Mouse (Mus musculus): ENCODE measurements around the gene Zbed6. TPM values are rescaled to one million over a fixed set of nuclear protein-coding genes. Genes with fewer than 3 reads are reported as not detected.
"Not testable (repeated sequence)": the region's sequence is repeated elsewhere in the genome, so short reads cannot be mapped to it uniquely, and the experiment has no call there.

The Zbed6 gene
- 16.6 and 18.0 TPM in 2 replicates for total RNA-seq (2021)
- long read RNA-seq, full-length matches to known transcripts, result 1 of 1 reads
- long read RNA-seq, partial matches to known transcripts, result 0 of 1 reads
- long read RNA-seq, other reads (novel, unspliced or antisense), result 0 of 1 reads

DNA sequence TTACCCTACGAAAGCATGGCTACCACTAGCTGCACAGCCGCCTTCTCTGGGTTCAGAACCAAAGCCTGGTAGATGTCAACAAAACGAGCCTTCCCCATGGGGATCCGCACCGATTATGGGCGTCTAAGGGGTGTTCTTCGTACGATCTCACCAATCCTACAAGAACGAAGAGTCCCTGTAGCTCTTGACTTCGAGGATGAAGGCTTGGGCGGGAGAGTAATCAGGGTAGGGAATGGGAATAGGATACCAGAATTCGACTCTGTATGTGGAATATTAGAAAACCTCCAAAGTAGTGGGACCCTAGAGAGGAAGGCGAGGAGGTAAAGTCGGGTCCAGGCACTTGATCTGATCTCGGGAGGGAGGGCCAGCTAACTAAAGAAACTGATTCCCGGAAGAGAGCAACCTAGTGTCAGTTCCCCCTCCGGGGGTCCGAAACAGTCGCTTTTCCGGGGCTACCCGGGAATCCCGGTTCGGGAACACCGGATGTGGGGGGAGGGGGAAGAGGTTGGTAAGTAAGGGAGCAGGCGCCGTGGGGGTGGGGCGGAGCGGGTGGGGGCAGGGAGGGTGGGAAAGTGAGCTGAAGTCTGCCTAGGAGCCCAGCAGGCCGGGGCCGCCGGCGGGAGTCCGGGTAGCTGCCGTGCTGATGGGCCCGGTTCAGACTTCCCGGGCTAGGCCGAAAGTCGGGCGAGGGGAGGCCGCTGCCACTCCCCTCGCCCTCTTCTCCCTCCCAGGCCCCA lies at the start of gene Zbed6:
Zbed6 (minus strand) TSS at position 420 of the 737 bp plus-strand sequence.
- peak; percentile 73 for DNase-seq

DNA sequence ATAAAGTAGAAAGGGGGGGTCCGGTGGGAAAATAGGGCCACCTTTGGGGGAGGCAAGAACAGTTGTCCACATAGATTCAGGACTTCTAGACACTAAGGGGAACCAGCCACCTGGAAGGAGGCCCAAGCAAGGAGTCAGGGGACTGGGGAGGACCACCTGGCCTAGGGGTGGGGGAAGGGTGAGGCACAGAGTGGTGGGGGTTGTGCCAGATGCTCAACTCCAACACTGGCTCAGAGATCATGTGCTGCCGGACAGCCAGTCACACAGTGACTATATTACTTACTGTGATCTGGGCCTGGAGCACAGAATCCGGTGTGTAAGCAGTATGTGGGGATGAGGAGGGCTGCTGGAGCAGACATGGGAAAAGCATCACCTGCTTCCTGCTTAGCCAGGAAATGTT lies 48.6 kb upstream of the Zbed6 start:
- no peak for DNase-seq

DNA sequence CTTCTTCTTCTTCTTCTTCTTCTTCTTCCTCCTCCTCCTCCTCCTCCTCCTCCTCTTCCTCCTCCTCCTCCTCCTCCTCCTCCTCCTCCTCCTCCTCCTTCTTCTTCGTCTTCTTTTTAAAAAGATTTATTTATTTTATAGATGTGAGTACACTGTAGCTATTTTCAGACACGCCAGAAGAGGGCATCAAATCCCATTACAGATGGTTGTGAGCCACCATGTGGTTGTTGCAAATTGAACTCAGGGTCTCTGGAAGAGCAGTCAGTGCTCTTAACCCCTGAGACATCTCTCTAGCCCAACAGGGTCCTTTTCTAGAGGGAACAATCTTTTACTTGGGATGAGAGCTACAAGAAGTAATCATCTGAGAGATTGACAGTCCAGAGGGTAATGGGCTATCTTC lies 41.1 kb upstream of the Zbed6 start:
- not testable (repeated sequence) for DNase-seq

GRCm38 (mm10) chr1:133697935-133698620 lies 37.4 kb upstream of the Zbed6 start:
- DNase-seq, result no peak

DNA sequence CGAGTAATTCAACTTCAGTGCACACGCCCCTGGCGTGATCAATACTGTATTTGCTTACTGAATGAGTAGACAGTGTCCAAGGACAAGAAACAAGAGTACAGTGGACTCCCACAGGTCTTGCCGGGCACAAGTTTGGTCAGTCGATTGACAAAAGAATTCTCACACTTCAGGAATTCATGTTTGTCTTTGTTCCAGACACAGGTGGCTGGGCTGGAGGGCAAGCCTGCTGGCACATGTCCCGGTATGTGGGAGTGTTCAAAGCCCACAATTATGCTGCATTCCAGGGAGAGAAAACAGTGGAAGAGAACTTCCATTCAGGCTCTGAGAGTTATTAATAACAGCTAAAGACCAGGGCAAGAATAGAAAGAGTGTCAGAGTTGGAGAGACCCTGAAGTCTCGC lies 35.2 kb upstream of the Zbed6 start:
- peak; percentile 15 for DNase-seq

DNA sequence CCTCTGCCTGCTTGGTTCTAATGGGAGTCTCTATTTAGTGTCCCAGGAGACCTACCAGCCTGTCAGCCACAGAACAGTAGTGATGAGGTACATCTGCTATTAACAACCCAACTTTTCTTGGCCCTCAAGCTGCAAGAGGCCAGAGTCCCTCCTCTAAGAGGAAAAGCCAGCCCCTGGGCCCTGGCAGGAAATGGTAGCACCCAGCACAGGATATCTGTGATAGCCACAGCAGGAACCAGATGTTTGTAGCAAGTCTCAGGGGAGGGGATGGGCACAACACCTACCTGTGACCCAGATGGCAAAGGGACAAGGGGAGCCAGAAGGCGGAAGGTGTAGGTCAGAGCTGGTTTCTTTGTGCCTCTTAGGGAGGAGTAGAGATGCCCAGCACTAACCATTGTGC lies 34.2 kb upstream of the Zbed6 start:
- no peak for DNase-seq

DNA sequence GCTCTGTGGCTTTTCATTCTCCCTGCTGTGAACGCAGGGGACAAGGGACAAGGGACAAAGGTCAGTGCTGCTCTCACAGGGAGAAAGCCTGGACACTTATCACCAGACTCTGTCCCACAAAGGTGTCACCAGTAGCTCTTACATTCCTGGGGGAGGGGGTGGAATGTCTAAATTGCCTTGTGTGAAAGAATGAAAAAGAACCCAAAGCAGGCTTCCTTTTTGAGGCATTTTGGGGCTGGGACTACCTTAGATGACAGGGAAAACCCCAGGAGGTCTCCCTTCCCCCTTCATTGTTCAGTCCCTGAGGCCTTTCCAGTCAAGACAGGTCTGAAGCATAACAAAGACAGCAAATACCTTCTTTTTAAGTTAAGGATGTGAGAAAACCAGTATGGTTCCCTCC lies 33.6 kb upstream of the Zbed6 start:
- DNase-seq, result no peak

- no peak for DNase-seq
These were observed 32.9 kb upstream of the Zbed6 start for GRCm38 (mm10) chr1:133693536-133694114.

DNA sequence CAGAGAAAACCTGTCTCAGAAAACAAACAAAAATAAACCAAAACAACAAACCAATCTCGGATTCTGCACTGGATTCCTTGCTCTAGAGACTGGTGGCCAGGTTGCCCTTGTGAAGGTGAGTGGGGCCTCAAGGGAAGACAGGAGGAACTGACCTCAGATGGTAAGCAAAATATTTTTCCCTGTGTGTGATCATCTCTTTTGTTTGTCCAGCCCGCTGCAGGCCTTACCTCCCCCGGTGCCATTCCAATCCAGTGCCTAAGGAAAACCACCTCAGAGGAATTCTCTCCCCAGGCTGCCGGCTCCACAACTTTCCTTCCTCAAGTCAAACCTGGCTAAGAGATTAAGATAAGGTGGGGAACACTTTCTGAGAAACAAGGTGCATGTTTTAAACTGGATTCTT lies 31.5 kb upstream of the Zbed6 start:
- no peak for DNase-seq

DNA sequence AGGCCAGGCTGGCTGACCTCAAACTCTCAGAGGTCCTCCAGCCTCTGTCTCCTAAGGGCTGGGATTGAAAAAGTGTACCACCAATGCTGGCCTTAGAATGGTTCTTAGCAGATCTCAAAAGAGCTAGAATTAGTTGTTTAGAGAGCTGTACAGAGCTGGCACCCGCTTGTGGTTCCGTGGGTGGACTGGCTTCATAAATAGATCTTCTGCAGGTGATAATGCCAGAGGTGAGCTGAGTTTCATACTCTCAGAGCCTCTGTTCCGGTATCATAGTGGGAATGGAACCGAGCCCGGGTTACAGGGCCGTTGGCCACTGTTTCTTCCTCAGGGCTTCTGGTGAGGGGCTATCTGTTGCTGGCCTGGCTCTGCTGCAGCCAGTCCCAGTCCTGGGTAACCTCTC lies 30.4 kb upstream of the Zbed6 start:
- DNase-seq, result no peak

- no peak for DNase-seq
These were observed 29.2 kb upstream of the Zbed6 start, which contains the start of gene Lax1 for GRCm38 (mm10) chr1:133689897-133690296. TSS of gene Lax1 (minus strand) at chr1:133690108.

DNA sequence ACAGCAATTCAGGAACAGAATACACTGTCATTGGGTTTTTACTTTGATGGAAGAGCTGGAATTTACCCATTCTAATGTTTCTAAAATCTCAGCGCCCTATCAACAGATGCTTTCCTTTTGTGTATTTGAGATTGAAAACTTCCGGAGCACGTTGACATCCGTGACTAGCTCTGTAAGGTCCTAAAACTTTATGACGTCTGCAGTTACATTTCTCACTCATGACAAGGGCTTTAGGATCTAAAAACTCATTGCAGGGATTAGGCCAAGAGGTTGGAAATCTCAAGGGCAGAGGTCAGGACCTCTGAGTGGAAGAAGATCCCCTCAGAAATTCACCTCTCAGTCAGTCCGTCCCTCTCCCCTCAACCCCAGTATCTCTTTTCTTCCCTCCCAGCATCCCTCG lies 27.6 kb upstream of the Zbed6 start:
- no peak for DNase-seq

DNA sequence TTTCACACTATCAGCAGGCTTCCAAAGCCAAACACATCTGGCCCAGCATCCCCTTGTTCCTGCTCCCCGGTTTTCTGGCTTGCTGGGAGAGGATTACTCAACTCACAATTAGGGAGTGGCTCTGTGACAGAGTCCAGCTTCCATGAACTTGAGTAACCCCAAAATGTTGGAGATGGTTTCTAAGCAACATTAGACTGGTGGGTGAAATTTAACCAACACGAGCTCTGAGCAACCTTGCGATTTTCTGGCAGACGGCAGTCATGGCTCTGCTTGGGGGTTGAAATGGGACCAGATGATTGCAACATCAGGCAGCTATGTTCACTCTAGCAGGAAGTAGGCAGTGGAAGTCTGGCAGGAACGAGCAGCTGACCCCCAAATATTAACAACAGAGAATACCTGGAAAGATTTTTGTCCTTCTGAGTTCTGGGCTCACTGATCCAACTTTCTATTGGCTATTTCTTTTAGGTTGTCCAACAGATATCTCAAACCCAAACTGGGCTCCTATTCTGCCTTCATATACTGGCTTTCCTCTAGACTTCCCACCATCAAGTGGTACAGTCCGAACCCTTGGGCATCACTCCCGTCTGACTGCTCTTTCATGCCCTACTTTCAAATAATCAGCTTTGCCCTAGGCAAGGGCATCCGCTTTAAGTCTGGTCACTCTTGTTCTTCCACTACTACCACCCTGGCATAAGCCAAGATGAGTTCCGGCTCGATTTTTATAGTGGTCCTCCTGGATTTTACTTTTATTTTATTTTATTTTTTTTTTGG lies 25.2 kb upstream of the Zbed6 start:
- peak; percentile 19 for DNase-seq

GRCm38 (mm10) chr1:133671801-133672200 lies 11.1 kb upstream of the Zbed6 start:
- no peak for DNase-seq

GRCm38 (mm10) chr1:133671266-133671665 lies 10.6 kb upstream of the Zbed6 start:
- no peak for DNase-seq

- no peak for DNase-seq
These were observed 10.1 kb upstream of the Zbed6 start for GRCm38 (mm10) chr1:133670776-133671175.

DNA sequence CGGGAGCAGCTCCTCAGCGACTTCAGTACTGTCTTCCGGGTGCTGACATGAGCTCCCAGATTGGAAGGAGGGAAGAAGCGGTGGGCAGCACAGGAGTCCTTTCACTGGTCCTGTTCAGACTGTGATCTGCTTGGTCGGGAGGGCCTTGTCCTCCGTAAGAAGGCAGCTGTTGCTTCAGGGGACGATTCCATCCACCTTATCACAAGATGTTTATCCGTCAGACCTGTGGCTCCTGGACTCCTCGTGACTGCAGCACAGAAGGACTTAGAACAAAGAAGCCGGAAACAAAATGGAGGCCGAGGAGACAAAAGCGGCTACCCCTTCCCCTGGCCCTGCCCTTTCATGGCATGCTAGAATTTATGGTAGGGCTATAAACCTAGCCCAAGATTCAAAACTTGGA lies 9.5 kb upstream of the Zbed6 start:
- DNase-seq, result no peak

DNA sequence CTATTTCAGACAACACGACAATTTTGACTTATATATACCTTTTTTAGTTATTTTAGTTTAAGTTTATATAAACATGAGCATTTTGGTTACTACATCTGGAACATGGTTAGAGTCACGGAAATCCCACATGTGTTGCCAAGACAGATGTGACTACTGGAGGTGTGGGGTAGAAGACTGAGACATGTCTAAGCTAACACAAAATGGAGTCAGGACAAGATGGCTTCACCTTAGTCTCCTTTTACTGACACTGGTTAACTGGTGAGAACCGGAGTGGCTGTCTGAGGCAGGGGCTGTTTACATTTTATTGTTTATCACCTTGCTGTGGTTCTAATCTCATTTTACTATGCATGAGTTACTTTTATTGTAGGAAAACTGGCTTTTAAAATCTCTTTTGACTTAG lies 7.9 kb upstream of the Zbed6 start:
- DNase-seq, result no peak

DNA sequence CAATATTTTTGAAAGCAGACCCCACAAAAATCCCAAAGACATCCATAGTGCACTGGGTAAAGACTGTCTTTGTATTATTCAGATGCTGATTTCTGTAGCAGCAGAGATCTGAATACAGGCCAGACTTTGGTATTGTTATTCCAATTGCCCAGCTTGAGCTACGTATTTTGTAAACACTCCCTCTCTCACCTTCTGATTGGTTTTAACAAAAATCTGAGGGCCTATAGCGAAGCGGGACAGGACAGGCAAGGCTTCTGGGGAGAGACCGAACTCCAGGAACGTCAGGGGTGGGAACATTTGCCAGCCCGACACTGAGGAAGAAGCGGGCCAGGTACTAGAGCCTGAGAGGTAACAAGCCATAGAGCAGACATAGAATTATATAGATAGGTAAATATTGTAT lies 7.0 kb upstream of the Zbed6 start:
- DNase-seq, result no peak

GRCm38 (mm10) chr1:133665713-133666112 lies 5.0 kb upstream of the Zbed6 start:
- DNase-seq, result not testable (repeated sequence)

GRCm38 (mm10) chr1:133664203-133664970 lies 3.7 kb upstream of the Zbed6 start:
- DNase-seq, result no peak

GRCm38 (mm10) chr1:133663427-133663826 lies 2.7 kb upstream of the Zbed6 start:
- DNase-seq, result no peak
